Mouse (Mus musculus) embryonic facial prominence, embryonic 11.5 days (tissue): ENCODE results near the gene Zbtb49. TPM values are rescaled to one million over a fixed set of nuclear protein-coding genes. Genes with fewer than 3 reads are reported as not detected.
A peak's percentile ranks its signal among the peaks of the same experiment; 100 is the strongest.

Experiments used
- ATAC-seq: fragments of 200-750 bp; cut with Nextera tagmentation; replicated peaks from 2 replicates; pipeline ENCODE4 v1.8.0; 2017; ENCODE audit warnings: low read depth; ENCODE audit not compliant: insufficient number of reproducible peaks, low FRiP score, low TSS enrichment
- DNase-seq: peaks from one replicate; pipeline ENCODE4 v3.0.0-alpha.2; 2015; ENCODE audit warnings: low spot score
- H3K27ac ChIP-seq: fragments of 300-500 bp; sonication (generic); replicated peaks from 2 replicates; pipeline ENCODE4 v1.5.1; 2014; ENCODE audit warnings: mild to moderate bottlenecking, low read depth, low read length, control low read depth
- H3K27me3 ChIP-seq: fragments of 300-500 bp; sonication (generic); 2 replicates; pipeline ENCODE4 v1.6.1; 2014; ENCODE audit warnings: mild to moderate bottlenecking, low read length, moderate library complexity, mixed read lengths; ENCODE audit not compliant: control insufficient read depth, insufficient read depth
- H3K36me3 ChIP-seq: fragments of 300-500 bp; sonication (generic); replicated peaks from 2 replicates; pipeline ENCODE4 v1.6.1; 2014; ENCODE audit warnings: low read depth, mild to moderate bottlenecking, low read length, moderate library complexity, mixed read lengths; ENCODE audit not compliant: control insufficient read depth, insufficient read depth
- H3K4me1 ChIP-seq: fragments of 300-500 bp; sonication (generic); 2 replicates; pipeline ENCODE4 v1.6.1; 2014; ENCODE audit warnings: low read length, mixed read lengths; ENCODE audit not compliant: control insufficient read depth, insufficient read depth
- H3K4me2 ChIP-seq: fragments of 300-500 bp; sonication (generic); 2 replicates; pipeline ENCODE4 v1.6.1; 2014; ENCODE audit warnings: low read depth, mild to moderate bottlenecking, control low read depth, low read length, moderate library complexity
- H3K4me3 ChIP-seq: fragments of 300-500 bp; sonication (generic); 2 replicates; pipeline ENCODE4 v1.5.1; 2014; ENCODE audit warnings: low read depth, low read length, control low read depth
- H3K9ac ChIP-seq: fragments of 300-500 bp; sonication (generic); replicated peaks from 2 replicates; pipeline ENCODE4 v1.6.1; 2014; ENCODE audit warnings: mild to moderate bottlenecking, control low read depth, low read length
- H3K9me3 ChIP-seq: fragments of 300-500 bp; sonication (generic); replicated peaks from 2 replicates; pipeline ENCODE4 v1.6.1; 2016; ENCODE audit warnings: mild to moderate bottlenecking, low read length, inconsistent platforms, mixed read lengths; ENCODE audit not compliant: control insufficient read depth
- WGBS: fragments of 180-500 bp; shearing (Covaris S2); extraction: QIAGEN DNeasy Blood & Tissue Kit; methylation state at CpG from one replicate; pipeline ENCODE4 v1.1.7; 2014; 5-methylcytosine and 5-hydroxymethylcytosine counted together
- polyA plus RNA-seq: library from polyadenylated mRNA; unstranded; fragments of >200 nt; fragmentation: Nextera tagmentation; extraction: Ambion mirVana; gene quantifications from 2 replicates; pipeline ENCODE4 v1.2.1, GENCODE M21; 2014

Zbtb49 gene
- polyA plus RNA-seq, 1 experiment from 2014 or later: 12.1 TPM

DNA sequence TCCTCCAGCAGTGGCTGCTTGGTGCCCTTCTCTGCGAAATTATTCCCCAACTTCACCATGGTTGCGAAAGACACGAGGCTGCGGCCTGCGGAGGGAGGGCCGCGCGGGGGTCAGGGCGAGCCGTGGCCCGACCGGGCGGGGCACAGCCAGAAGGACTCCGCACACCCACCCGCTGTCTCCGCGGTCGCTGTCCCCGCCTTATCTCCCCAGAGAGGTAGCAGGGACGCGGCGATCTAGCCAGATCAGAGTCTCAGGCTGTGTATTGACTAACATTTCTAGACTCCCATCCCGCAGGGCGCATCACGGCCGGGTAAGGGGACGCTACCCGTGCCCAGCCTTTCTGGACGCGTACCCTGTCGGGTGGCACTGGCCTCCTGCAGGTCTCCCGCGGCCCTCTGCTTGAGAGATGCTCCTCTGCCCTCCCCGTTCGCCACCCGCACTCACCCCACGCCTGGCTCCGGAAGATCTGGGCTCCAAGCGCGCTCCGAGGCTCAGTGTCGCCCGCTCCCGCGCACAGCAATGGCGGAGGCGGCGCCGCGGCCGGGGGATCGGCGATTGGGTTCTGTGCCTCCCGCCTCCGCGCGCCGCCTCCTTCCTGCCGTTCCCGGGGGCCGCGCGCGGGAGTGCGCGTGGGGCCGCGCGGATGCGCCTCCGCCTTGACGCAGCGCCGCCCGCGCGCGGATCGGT, 61.2 kb downstream of the Zbtb49 start:
- ATAC-seq: peak; percentile 58
- WGBS: under 1% methylated on average over 71 of the region's 79 CpGs
- H3K27ac ChIP-seq: peak overlapping the region; percentile 59
- H3K4me3 ChIP-seq: peak overlapping the region; percentile 87
- no peaks in the 10 kb centered on the region for H3K9me3 ChIP-seq
- H3K9ac ChIP-seq: peak overlapping the region; percentile 96
- H3K4me1 ChIP-seq: no peaks in the 10 kb centered on the region; the same call in none of the 2 replicates
- peaks cover 22% of the 10 kb centered on the region for H3K36me3 ChIP-seq
- DNase-seq: peak; percentile 81
- H3K4me2 ChIP-seq: peak overlapping the region; percentile 84
- H3K27me3 ChIP-seq: peaks cover 4% of the 10 kb centered on the region; the same call in 1 of the 2 replicates

DNA sequence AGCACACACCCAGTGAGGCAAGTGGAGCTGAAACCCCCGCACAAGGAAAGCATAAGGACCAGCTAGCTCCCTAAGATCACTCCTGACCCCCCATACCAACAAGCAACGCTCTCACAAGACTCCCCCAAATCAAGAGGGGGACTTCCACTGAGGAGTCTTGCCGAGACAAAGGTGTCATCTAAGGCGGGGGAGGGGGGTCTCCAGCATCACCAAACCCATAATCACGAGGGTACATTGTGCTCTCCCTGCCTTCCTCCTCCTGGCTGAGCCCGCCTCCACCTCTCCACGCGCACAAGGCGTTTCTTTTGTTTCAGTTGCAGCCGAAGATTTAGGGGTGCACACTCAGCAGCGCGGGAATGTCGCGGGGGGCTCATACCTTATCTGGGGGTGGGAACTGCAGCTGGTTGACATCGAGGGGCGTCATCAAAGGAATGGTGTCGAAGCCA, 61.7 kb downstream of the Zbtb49 start:
- Histone ChIP-seq H3K36me3 (peaks cover 23% of the 10 kb centered on the region), H3K9me3 (no peaks in the 10 kb centered on the region), H3K27me3 (peaks cover 4% of the 10 kb centered on the region; the same call in 1 of the 2 replicates), H3K27ac (0 out of 2 replicates have a peak overlapping the region, but pooled peaks have one; percentile 16), H3K9ac (peak overlapping the region; percentile 96), H3K4me3 (peak overlapping the region; percentile 87), H3K4me2 (peak overlapping the region; percentile 84), H3K4me1 (no peaks in the 10 kb centered on the region; the same call in none of the 2 replicates)
- peak; percentile 54 for DNase-seq
- WGBS: 2% methylated on average over 17 of the region's 17 CpGs
- 0 out of 2 replicates have a peak, but pooled peaks have one; percentile 1 for ATAC-seq

GRCm38 (mm10) chr5:38157481-38158020, 62.7 kb downstream of the Zbtb49 start:
- no peak overlapping the region for H3K27ac ChIP-seq
- H3K36me3 ChIP-seq: peaks cover 26% of the 10 kb centered on the region

DNA sequence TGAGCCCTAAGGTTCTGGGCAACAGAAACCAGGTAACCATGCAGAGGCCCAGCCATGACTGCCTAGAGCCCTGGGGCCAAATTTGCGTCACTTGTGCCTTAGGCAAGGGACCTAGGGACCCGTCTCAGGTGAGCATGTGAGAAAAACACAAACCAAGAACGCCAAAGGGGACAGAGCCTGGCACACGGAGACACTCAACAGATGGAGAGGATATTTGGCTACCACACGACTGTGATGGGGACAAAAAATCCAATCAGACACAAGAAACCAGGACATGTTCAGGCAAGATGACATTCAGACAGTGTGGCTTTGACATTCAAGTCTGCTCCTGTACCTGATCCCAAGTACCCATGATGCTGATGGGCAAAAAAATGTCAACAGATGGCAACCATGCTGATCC, 66.6 kb downstream of the Zbtb49 start:
- H3K9ac ChIP-seq: no peak overlapping the region
- DNase-seq: no peak
- 87% methylated on average over 5 of the region's 5 CpGs for WGBS
- no peaks in the 10 kb centered on the region; the same call in 1 of the 2 replicates for H3K4me1 ChIP-seq
- H3K27ac ChIP-seq: no peak overlapping the region
- no peaks in the 10 kb centered on the region for H3K9me3 ChIP-seq
- no peak overlapping the region for H3K4me2 ChIP-seq
- no peak for ATAC-seq
- H3K36me3 ChIP-seq: peaks cover 39% of the 10 kb centered on the region
- no peaks in the 10 kb centered on the region for H3K27me3 ChIP-seq
- no peak overlapping the region for H3K4me3 ChIP-seq

More at GRCm38 (mm10) chr5:38157481-38158020, 62.7 kb downstream of the Zbtb49 start:
- WGBS: 66% methylated on average over 9 of the region's 9 CpGs
- Histone ChIP-seq H3K9ac (peak overlapping the region; percentile 96), H3K4me3 (peak overlapping the region; percentile 87), H3K27me3 (peaks cover 4% of the 10 kb centered on the region; the same call in 1 of the 2 replicates), H3K4me2 (peak overlapping the region; percentile 84), H3K4me1 (no peaks in the 10 kb centered on the region; the same call in none of the 2 replicates), H3K9me3 (no peaks in the 10 kb centered on the region)
- no peak for DNase-seq
- no peak for ATAC-seq

DNA sequence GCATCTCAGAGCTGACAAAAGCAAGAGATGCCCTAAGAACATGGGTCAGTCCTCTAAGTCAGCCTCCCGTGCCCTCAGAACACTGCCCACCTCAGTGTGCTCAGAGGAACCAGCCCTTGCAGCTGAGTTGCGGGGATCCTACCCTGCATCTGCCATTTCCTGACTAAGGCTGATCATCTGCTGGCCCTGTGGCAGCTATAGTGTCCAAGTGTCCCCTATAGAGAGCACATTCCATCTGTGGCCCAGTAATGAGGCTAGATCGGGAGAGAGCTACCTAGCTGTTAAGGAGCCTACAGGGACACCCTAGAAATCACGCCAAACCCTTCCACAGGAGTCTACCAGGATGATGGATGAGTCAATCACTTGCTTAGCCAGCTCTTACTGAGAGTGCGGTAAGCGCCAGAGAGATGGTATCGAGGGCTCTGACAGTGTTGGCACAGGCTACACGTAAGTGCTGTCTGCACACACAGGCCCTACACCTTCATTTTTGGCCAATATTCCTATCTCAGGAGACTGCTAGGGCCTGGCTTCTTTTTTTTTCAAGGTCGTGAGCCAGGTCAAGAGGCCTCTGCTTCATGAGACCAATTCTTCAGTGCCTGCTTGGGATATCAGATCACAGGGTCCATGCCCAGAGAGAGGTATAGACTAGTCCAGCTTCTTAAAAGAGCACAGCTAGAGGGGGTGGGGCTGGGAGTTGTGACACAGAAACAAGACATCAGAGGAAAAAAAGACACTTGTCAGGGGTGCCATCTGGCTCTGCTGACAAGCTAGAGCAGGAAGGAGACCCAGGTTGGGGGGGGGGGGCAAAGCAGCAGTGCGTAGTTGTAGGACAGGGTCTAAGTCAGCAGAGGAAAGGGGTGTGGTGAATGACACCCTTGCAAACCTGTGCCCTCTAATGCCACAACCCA, 67.8 kb downstream of the Zbtb49 start:
- Histone ChIP-seq H3K4me2 (no peak overlapping the region), H3K27ac (no peak overlapping the region), H3K4me3 (no peak overlapping the region), H3K4me1 (no peaks in the 10 kb centered on the region; the same call in 1 of the 2 replicates), H3K36me3 (peaks cover 41% of the 10 kb centered on the region), H3K27me3 (no peaks in the 10 kb centered on the region), H3K9me3 (no peaks in the 10 kb centered on the region), H3K9ac (no peak overlapping the region)
- ATAC-seq: no peak
- WGBS: 87% methylated on average over 9 of the region's 10 CpGs
- no peak for DNase-seq

DNA sequence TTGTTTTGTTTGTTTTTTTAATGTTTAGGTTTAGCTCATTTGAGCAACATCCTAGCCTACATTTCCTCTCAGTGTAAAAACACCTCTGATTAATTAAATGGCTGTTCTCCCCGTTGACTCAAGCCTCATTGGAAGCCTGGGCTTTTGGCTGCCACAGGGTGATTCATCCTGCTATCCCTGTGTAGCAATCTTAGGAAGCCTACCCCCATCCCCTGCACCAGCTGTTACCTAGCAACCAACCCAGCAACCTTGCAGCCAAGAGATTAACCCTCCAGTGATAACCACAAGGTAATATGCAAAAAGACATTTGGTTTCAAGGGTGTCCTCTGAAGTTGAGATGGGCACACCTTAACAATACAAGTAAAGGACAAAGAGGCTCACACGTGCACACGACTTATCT, 69.0 kb downstream of the Zbtb49 start:
- H3K4me3 ChIP-seq: no peak overlapping the region
- no peak overlapping the region for H3K4me2 ChIP-seq
- no peaks in the 10 kb centered on the region for H3K9me3 ChIP-seq
- no peak overlapping the region for H3K27ac ChIP-seq
- WGBS: 77% methylated on average over 3 of the region's 3 CpGs
- DNase-seq (no peak), ATAC-seq (no peak)
- H3K36me3 ChIP-seq: peaks cover 35% of the 10 kb centered on the region
- no peaks in the 10 kb centered on the region for H3K27me3 ChIP-seq
- no peaks in the 10 kb centered on the region for H3K4me1 ChIP-seq
- no peak overlapping the region for H3K9ac ChIP-seq

GRCm38 (mm10) chr5:38146524-38146923, 73.7 kb downstream of the Zbtb49 start:
- WGBS: 86% methylated on average over 6 of the region's 6 CpGs

More at GRCm38 (mm10) chr5:38146524-38146923, 73.7 kb downstream of the Zbtb49 start:
- no peak overlapping the region for H3K9ac ChIP-seq
- H3K4me1 ChIP-seq: no peaks in the 10 kb centered on the region
- DNase-seq (no peak), ATAC-seq (no peak)
- no peaks in the 10 kb centered on the region for H3K27me3 ChIP-seq
- H3K36me3 ChIP-seq: peaks cover 18% of the 10 kb centered on the region
- H3K4me3 ChIP-seq: no peak overlapping the region
- no peaks in the 10 kb centered on the region for H3K9me3 ChIP-seq
- no peak overlapping the region for H3K27ac ChIP-seq
- H3K4me2 ChIP-seq: no peak overlapping the region
